Mouse (Mus musculus): ENCODE results near the gene Hdgf. TPM values are rescaled to one million over a fixed set of nuclear protein-coding genes. Genes with fewer than 3 reads are reported as not detected.
A peak's percentile ranks its signal among the peaks of the same experiment; 100 is the strongest.

Hdgf gene
- total RNA-seq, 1 experiment from 2014 or later = 635 TPM

DNA sequence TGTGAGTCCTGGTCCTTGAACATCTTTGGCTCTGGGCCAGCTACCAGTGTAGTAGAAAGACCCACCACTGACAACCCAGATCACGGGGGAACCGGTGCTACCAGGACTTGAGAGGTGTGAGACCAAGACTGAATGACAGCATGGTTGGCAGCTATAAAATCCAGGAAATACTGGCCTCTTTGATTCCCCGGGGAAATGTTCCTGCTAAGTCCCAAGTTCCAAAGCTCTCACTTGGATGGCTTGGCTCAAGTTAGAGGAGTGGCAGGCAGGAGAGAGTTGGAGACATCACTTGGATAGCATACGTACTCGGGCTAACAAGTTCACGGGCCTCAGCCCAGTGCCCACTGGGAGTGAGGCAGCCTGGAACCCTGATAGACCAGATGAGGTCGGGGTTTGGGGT is 37.5 kb downstream of the Hdgf start:
- ATAC-seq (replicated peaks; ENCODE audit: low read depth, poor library complexity, severe bottlenecking) = no peak

DNA sequence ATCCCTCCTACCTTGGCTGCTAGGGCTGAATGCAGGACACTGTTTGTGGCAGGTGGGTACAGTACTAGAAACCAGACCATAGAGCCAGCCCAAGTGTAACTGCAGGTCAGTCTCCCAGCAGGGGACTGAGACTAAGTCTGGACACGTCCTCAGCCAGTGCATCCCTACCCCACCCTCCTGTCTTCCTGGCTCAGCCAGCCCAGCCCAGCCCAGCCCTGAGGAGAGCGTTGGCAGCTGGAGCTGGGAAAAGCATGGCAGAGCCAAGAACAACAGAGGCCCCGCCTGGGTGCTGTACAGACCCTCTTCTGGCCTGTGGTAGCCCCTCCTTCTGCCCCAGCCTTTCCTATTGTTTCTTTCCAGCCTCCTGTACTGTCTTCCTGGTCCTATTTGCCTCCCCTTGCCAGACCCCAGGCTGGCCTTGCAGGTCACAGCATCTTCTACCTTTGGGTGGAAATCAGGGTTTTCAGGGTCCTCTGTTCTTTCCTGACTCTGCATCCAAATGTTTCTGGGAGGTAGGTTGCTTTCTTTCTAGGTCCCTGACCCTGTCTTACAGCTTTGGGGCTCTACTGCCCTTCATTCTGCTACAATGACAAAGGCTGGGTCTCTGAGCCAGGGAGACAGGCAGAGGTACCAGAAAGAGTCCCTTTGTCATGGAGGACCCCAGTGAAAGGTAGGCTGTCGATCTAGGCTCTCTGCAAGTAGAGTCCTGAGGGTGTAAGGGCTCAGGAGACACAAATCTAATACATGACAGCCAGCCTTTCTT is 38.9 kb downstream of the Hdgf start:
- no peak for ATAC-seq (replicated peaks; ENCODE audit: low read depth, poor library complexity, severe bottlenecking)

DNA sequence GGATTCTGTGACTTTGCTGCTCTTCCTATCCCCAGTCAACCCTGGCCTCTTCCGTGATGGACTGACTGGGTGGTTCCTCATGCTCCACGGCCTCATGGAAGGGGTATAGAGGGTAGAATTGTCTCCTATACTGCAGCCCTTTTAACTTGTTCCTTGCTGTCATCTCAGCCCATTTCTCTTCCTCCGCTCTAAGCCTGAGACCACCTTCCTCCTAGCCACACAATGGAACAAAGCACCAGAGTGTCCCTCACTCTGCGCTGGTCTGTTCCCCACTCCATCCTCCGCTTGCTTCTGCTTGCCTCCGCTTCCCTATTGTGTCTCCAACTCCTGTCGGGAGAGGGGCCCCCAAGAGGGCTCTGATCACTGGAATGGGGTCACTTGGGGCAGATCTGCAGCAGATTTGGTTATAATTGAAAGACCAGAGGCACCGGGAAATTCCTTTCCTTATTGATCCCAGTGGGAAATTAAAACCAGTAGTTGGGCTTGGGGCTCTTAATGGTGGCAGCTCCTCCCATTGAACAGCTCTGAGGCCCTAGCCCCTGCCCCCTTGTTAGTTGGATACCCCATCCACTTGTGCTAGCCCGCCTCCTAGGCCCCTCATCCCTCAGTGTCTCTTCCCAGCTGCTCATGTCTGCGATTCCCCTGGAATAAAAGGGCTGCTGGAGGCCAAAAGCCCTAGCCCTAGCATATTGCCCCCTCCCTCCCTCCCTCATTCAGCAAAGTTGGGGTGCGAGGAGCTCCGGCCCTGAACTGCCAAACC is 39.8 kb downstream of the Hdgf start:
- no peak for ATAC-seq (replicated peaks; ENCODE audit: low read depth, poor library complexity, severe bottlenecking)

DNA sequence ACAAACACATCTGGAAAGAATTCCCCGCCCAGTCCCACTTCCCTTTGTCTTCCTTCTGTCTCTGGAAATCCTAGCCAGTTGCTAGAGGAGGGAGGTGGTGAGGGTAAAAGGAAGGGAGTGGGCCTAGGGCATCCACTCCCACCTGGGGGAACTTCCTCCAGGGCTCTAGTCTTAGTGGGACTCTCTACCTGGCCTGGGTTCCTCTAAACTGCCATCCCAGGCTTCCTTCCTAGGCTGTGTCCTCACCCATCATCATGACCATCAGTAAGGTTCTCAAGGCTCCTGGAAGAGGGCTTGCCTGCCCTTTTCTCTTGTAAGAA is 40.4 kb downstream of the Hdgf start:
- ATAC-seq (replicated peaks; ENCODE audit: low read depth, poor library complexity, severe bottlenecking) = no peak

DNA sequence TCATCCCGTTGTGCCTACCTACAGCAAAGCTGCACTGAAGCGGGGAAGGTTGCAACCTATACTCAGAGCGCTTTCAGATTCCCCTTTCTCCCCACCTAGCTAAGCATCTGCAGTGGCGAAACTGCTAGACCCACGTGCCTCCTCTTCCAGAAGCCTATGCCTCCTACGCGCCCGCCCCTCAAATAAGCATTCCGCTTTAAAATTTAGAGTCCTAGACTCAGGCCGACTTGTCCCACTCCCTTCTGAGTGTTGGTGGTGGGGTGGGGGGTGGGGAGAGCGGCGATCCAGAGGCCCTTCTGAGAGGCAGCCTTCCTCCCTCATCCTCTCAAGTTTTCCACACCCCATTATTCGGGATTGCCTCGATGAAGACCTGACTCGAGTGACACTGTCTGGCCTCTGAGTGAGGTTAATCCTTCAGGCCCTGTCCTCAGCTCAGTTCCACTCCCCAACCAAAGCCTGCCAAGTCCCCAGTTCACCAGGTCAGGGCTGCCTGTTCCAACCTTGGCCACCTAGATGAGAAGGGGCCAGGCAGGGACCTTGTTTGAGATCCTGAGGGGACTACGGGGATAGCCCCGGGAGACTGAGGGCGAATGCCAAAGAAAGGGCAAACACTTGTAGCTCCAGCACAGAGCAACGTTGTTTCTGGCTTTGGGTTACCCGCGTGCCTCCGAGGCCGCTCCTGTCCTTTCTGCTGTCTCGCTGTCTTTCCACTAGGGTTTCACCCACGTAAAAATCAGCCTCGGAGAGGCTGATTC is 41.1 kb downstream of the Hdgf start:
- ATAC-seq (replicated peaks; ENCODE audit: low read depth, poor library complexity, severe bottlenecking) = no peak

DNA sequence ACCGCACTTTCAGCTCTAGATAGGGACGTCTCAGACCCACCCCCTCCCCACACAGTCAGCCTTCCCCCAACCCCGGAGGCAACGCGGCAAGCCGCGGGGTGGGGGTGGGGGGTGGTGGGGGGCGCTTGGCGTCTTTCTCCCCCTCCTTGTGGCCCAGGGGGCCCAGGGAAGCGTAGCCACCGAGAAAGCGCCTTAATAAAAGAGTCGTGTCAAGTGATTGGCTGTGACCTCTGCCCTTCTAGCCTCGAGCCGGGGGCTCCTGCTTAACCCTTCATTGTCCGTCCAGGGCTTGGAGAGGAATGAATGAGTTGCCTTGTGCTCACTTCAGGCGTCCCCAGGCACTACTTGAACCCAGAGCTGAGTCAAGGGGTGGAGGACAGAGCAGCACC is 41.7 kb downstream of the Hdgf start:
- ATAC-seq (replicated peaks; ENCODE audit: low read depth, poor library complexity, severe bottlenecking) = no peak

DNA sequence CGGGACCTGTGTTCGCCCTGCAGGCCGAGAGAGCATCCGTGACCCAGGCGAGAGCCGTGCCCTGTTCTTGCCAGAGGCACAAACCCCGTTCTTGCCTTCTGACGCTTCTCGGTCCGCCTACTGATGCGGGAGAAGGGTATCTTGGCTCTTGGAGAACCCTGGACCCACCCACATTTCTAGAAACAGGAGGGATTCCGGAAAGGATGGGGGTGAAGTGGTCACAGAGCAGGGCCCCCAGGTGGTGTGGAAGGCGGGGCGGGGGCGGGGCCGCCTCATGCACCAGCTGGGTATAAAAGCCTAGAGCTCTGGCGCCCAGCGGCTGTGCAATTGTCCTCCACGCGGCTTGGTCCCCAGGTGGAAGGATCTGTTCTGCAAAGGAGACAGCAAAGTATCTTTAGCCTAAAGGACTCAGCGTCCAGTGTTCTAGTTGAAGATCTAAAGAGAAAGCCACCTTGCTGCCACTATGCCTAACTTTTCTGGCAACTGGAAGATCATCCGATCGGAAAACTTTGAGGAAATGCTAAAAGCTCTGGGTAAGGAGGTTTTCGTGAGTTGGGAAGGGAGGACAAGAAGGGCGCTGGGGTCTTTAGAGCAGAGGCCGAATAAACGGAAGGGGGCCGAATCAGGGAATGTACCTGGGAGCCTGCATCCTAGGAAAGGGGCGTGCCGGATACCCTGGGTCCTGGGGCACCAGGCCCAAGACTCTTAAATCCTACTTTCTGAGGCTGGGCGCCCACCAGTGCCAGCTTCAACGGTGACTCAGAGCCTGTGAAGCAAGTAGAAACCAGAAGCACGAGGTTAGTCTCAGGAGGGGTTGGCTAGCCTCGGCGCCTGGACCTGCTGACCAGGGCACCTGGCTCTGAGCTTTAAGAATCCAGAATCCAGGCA is 42.5 kb downstream of the Hdgf start, which contains the start of gene Crabp2:
Gene Crabp2, plus strand, starts transcription at position 289 of the 888 bp plus-strand sequence.
- ATAC-seq (replicated peaks; ENCODE audit: low read depth, poor library complexity, severe bottlenecking) = peak; percentile 29

DNA sequence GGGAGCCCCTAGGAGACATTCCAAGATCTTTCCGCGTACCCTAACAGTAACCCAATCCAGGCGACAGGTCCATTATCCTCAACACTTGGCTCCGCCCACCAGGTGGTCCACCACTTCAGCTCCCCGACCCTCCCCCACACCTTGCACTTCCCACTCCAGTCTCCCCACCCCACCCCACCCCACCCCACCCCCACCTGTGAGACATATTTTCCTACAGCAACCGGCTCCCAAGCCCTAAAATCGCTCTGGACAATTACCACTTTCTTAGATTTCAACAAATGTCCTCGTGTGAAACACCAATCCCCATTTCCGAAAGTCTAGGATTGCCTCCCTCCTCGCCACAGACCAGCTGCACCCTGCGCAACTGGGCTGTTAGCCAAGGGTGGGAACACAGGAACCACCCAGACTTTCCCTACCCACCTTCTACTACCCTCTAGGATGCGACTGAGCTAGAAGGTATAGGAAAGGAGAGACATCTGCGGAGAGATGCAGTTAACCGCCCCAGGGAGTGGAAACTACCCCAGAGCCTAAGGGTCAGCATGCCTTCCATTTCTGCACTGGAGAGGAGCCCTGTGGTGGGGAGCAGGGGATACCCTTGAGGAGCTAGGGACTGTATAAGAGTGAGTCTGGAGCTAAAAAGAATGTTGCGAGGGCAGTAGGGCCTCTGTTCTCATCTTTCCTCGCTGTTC is 43.3 kb downstream of the Hdgf start:
- no peak for ATAC-seq (replicated peaks; ENCODE audit: low read depth, poor library complexity, severe bottlenecking)

DNA sequence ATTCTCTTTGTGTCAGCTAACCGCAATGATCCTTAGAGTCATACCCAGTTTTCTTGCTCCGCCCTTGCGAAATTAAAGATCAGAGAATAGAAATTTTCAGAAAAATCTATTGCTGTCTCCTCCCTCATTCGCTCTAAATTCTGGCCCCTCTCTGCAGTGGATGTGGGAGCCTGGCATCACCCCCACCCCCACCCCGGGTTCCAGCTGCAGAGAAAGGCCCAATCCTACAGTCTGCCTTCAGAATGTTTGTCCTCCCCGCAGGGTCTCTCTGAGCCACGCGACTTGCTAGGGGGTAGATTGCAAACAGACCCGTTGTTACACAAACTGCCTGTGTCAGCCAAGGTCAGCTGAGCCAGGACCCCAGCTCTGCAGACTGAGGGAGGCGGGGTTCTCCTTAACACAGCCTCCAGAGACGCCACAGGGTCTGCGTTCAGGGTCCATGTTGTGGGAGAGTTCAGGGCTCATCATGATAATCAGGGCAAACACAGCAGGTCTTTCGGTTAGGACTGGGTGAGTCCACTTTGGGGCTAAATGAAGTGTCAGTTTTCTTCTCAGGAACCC is 43.9 kb downstream of the Hdgf start:
- no peak for ATAC-seq (replicated peaks; ENCODE audit: low read depth, poor library complexity, severe bottlenecking)

DNA sequence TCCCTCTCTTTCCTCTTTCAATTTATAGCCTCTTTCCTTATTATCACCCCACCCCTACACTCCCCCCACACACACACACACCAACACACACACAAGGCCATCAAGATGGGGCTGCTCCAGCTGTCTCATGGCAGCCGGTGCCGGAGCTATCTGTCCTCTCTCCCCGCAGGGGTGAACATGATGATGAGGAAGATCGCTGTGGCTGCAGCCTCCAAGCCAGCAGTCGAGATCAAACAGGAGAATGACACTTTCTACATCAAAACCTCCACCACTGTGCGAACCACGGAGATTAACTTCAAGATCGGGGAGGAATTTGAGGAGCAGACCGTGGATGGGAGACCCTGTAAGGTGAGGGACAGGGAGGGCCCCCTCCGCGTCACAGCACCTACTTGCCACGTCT is 45.8 kb downstream of the Hdgf start:
- ATAC-seq (replicated peaks; ENCODE audit: low read depth, poor library complexity, severe bottlenecking) = no peak

DNA sequence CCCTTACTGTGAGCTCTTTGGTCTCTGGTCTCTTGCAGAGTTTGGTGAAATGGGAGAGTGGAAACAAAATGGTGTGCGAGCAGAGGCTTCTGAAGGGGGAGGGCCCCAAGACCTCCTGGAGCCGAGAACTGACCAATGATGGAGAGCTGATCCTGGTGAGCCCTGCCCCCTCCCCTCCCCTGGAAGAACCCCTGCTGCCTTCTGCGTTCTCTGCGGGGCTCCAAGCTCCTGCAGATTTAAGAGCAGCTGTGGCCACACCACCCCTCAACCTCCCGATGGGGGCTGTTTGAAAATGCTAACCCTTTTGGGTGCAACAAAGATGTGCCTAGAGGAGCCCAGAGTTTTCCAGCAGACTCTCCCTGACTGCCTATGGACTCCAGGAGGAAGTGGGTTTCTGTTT is 46.3 kb downstream of the Hdgf start:
- no peak for ATAC-seq (replicated peaks; ENCODE audit: low read depth, poor library complexity, severe bottlenecking)

DNA sequence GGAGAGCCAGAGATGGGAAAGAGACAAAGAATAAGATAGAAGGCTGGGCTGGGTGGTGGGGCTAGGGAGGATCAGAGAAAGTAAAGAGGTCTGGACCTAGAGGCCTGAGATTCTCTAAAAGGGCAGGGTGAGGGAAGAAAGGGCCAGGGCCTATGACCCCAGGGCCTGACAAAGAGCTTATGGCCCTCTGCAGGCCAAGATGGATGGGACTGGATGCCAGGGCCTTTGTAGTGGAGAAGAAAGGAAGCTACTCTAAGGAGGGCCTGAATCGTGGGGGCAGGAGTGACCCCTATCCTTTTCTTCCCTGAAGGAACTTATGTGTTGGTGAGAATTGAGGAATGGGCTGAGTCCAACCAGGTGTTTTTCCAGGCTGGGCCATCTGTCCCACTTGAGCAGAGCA is 51.9 kb downstream of the Hdgf start:
- ATAC-seq (replicated peaks; ENCODE audit: low read depth, poor library complexity, severe bottlenecking) = no peak

DNA sequence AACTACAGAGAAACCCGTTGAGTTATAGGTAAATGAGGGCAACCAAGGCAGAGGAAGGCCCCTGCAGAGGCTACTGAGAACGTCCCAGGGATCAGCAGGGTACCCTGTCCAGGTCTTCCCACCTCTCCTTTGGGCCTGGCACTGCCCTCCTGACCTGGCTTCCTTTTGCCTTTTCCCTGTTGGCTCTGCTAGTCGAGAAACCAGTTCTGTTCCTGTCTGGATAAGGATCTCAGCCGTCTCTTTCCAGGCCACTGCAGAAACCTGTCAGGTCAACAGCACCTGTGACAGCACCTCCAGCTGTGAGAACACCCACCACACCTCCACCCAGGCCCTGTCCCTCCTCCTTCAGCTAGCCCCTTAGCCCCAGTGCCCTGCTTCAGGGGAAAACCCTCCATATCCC is 52.4 kb downstream of the Hdgf start:
- ATAC-seq (replicated peaks; ENCODE audit: low read depth, poor library complexity, severe bottlenecking) = no peak

DNA sequence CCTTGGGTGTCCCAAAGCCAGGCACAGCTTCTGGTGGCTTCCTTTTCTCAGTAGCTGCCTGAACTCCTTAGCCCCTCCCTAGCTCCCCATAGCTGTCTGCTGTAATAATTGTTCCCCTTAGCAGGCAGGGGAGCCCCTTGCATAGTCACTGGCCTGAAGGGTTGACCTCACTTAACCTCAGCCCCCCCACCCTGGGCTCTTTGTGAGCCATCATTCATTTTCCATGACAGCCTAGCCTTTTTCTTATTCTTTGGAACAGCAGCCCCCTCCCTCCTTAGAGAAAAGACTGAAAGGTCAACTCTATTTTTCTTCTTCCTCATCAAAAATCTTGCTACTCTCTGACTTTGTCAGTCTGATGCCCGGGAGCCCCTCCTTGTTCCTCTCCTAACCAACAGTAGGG is 52.8 kb downstream of the Hdgf start:
- no peak for ATAC-seq (replicated peaks; ENCODE audit: low read depth, poor library complexity, severe bottlenecking)

DNA sequence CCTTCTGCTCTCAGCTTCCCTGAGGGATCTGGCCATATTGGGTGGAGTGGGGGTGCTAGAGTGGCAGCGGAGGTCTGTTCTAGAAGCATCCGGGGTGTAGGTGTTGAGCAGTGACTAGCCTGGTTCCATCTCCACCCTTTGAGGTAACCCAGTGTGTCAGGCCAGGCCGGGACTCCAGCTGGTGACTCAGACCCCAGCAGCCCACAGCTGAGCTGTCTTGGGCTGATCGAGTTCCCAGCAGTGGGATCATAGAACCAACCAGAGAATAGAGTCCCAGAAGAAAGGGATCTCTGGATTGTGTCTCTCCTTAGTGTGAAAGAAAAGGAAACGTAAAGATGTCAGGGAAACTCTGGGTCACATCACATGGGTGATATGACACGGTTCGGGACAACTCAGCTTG is 53.2 kb downstream of the Hdgf start:
- no peak for ATAC-seq (replicated peaks; ENCODE audit: low read depth, poor library complexity, severe bottlenecking)

DNA sequence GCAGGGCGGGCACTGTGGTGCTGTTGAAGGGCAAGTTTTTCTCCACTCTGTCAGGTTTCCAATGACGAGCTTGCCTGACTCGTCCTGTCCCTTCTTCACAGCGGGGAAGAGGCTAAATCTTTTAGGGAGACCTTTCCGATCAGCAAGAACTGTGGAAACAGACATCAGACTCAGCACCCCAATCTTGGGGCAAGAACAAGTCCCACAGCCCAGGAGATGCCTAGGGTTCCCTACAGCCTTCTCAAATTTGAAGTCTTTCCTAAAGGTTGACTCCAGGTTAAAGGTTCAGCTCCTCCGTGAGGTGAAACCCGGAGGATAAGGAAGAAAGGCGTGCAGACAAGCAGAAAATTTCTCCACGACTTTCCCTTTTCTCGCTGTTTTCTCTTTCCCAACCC is 54.1 kb downstream of the Hdgf start:
- no peak for ATAC-seq (replicated peaks; ENCODE audit: low read depth, poor library complexity, severe bottlenecking)

DNA sequence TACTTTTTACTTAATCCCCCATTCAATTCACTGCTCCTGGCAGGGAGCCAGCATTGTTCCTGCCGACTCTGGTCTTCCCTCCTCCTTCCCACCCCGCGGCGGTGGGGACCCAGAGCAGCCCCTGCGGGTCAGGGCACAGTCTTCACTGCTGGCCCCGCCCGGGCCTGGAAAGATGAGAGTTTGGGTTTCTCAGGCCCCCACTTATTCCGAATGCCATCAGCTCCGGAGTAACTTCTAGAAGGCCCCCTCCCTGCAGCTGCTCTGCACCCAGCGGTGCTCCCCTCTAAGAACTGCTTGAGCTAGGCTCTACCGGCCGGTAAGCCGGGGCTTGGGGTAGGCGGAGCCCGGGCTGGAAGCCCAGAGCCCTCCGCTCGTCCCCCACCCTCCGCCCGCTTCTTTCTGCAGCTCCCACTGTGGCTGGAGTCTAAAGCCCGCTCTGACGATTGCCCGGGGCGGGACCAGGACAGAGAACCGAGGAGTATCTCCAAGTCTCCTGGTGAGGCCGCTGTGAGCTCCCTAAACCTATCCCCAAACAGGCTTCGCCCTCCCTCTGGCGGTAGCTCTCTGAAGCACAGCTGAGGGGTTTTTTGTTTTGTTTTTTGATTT is 54.6 kb downstream of the Hdgf start:
- peak; percentile 99 for ATAC-seq (replicated peaks; ENCODE audit: low read depth, poor library complexity, severe bottlenecking)

Measured in common myeloid progenitor, adult 5-6 weeks (primary cell).